Mouse (Mus musculus) layer of hippocampus, postnatal 10 days (tissue): ENCODE measurements at regions not wholly inside any gene's neighbourhood (a gene's known extent, or its start where the extent isn't known, plus 50 kb on each side); places are given as distances from the start of the nearest gene placed in this dataset.
"Not testable (repeated sequence)": the region's sequence is repeated elsewhere in the genome, so short reads cannot be mapped to it uniquely, and the experiment has no call there.

Experiments
- DNase-seq, 2 experiments: peaks; one replicate each; pipeline ENCODE4 v3.0.0; 2021; ENCODE audit warnings: low spot score in 2 of 2

GRCm38 (mm10) chr1:193488039-193488438, 117.9 kb upstream of the Camk1g start:
- no peak for DNase-seq

- DNase-seq, result not testable (repeated sequence)
Observed at GRCm38 (mm10) chr1:193486668-193487067, 116.6 kb upstream of the Camk1g start.

GRCm38 (mm10) chr1:193484977-193485376, 114.9 kb upstream of the Camk1g start:
- no peak for DNase-seq

GRCm38 (mm10) chr1:193477298-193477697, 107.2 kb upstream of the Camk1g start:
- no peak for DNase-seq

GRCm38 (mm10) chr1:193476805-193477204, 106.7 kb upstream of the Camk1g start:
- DNase-seq, result no peak

GRCm38 (mm10) chr1:193466306-193466705, 96.2 kb upstream of the Camk1g start:
- no peak for DNase-seq

- no peak for DNase-seq
Observed at GRCm38 (mm10) chr1:193459735-193460134, 89.6 kb upstream of the Camk1g start.

GRCm38 (mm10) chr1:193457908-193458307, 87.8 kb upstream of the Camk1g start:
- DNase-seq, result no peak

- no peak for DNase-seq
Observed at GRCm38 (mm10) chr1:193453654-193454053, 83.6 kb upstream of the Camk1g start.

- DNase-seq, result no peak
Observed at GRCm38 (mm10) chr1:193451471-193452135, 81.5 kb upstream of the Camk1g start.

GRCm38 (mm10) chr1:193450814-193451213, 80.7 kb upstream of the Camk1g start:
- no peak for DNase-seq

GRCm38 (mm10) chr1:193450201-193450600, 80.1 kb upstream of the Camk1g start:
- no peak for DNase-seq

GRCm38 (mm10) chr1:193449394-193450103, 79.5 kb upstream of the Camk1g start:
- peak; percentile 47 to 51 for DNase-seq

GRCm38 (mm10) chr1:193448793-193449393, 78.8 kb upstream of the Camk1g start:
- no peak for DNase-seq

GRCm38 (mm10) chr1:193447647-193448046, 77.5 kb upstream of the Camk1g start:
- DNase-seq, result no peak

- no peak for DNase-seq
Observed at GRCm38 (mm10) chr1:193443964-193444676, 74.0 kb upstream of the Camk1g start.

- DNase-seq, result no peak
Observed at GRCm38 (mm10) chr1:193440512-193440911, 70.4 kb upstream of the Camk1g start.

GRCm38 (mm10) chr1:193434281-193434680, 64.2 kb upstream of the Camk1g start:
- no peak for DNase-seq

- DNase-seq, result peak; percentile 29 to 40
Observed at GRCm38 (mm10) chr1:193433493-193434021, 63.5 kb upstream of the Camk1g start.

- no peak for DNase-seq
Observed at GRCm38 (mm10) chr1:193430231-193430630, 60.1 kb upstream of the Camk1g start.

GRCm38 (mm10) chr1:193423653-193424075, 53.6 kb upstream of the Camk1g start:
- no peak for DNase-seq
